Mouse (Mus musculus): ENCODE measurements around the gene Ckmt1. TPM values are rescaled to one million over a fixed set of nuclear protein-coding genes. Genes with fewer than 3 reads are reported as not detected.
A peak's percentile ranks its signal among the peaks of the same experiment; 100 is the strongest.
"Not testable (repeated sequence)": the region's sequence is repeated elsewhere in the genome, so short reads cannot be mapped to it uniquely, and the experiment has no call there.

Gene Ckmt1
- polyA plus RNA-seq, 1 experiment from 2014 or later, result 60.8 TPM

GRCm38 (mm10) chr2:121359461-121359860 lies 1.9 kb downstream of the Ckmt1 start:
- H3K36me3 ChIP-seq, result no peaks in the 10 kb centered on the region
- H3K27ac ChIP-seq (replicated peaks), result no peak overlapping the region
- H3K4me1 ChIP-seq (replicated peaks), result peaks cover 23% of the 10 kb centered on the region
- 55% methylated on average over 4 of the region's 4 CpGs for WGBS
- peaks cover 54% of the 10 kb centered on the region for H3K27me3 ChIP-seq
- no peak for ATAC-seq (ENCODE audit: low read depth)
- peak overlapping the region; percentile 44 for H3K4me3 ChIP-seq
- peak overlapping the region; percentile 53 for H3K4me2 ChIP-seq
- H3K9me3 ChIP-seq, result no peaks in the 10 kb centered on the region
- 0 out of 2 replicates have a peak overlapping the region, but pooled peaks have one; percentile 72 for H3K9ac ChIP-seq

GRCm38 (mm10) chr2:121363656-121364055 lies 6.1 kb downstream of the Ckmt1 start:
- ATAC-seq (ENCODE audit: low read depth), result no peak
- Histone ChIP-seq H3K27me3 (peaks cover 25% of the 10 kb centered on the region), H3K36me3 (no peaks in the 10 kb centered on the region), H3K4me2 (no peak overlapping the region), H3K9ac (no peak overlapping the region), H3K4me1 (replicated peaks) (peaks cover 10% of the 10 kb centered on the region), H3K9me3 (no peaks in the 10 kb centered on the region), H3K4me3 (no peak overlapping the region), H3K27ac (replicated peaks) (no peak overlapping the region)
- 86% methylated on average over 3 of the region's 3 CpGs for whole genome bisulfite sequencing

GRCm38 (mm10) chr2:121368831-121369230 lies 11.3 kb downstream of the Ckmt1 start:
- H3K9me3 ChIP-seq, result no peaks in the 10 kb centered on the region
- WGBS, result 92% methylated on average over 2 of the region's 2 CpGs
- no peak overlapping the region for H3K4me3 ChIP-seq
- no peak overlapping the region for H3K27ac ChIP-seq (replicated peaks)
- H3K4me1 ChIP-seq (replicated peaks), result no peaks in the 10 kb centered on the region
- no peak for ATAC-seq (ENCODE audit: low read depth)
- no peak overlapping the region for H3K4me2 ChIP-seq
- no peaks in the 10 kb centered on the region for H3K27me3 ChIP-seq
- H3K9ac ChIP-seq, result no peak overlapping the region
- no peaks in the 10 kb centered on the region for H3K36me3 ChIP-seq

GRCm38 (mm10) chr2:121370921-121371320 lies 13.4 kb downstream of the Ckmt1 start:
- 90% methylated on average over 5 of the region's 5 CpGs for WGBS
- no peak overlapping the region for H3K4me2 ChIP-seq

GRCm38 (mm10) chr2:121372266-121372665 lies 14.8 kb downstream of the Ckmt1 start:
- Histone ChIP-seq H3K9ac (no peak overlapping the region), H3K4me1 (replicated peaks) (no peaks in the 10 kb centered on the region), H3K27ac (replicated peaks) (no peak overlapping the region), H3K4me2 (no peak overlapping the region), H3K27me3 (no peaks in the 10 kb centered on the region), H3K36me3 (no peaks in the 10 kb centered on the region), H3K9me3 (no peaks in the 10 kb centered on the region), H3K4me3 (no peak overlapping the region)
- 75% methylated on average over 3 of the region's 3 CpGs for whole genome bisulfite sequencing
- ATAC-seq (ENCODE audit: low read depth), result no peak

More at GRCm38 (mm10) chr2:121370921-121371320, 13.4 kb downstream of the Ckmt1 start:
- no peaks in the 10 kb centered on the region for H3K36me3 ChIP-seq
- H3K4me3 ChIP-seq, result no peak overlapping the region
- H3K27ac ChIP-seq (replicated peaks), result no peak overlapping the region
- no peaks in the 10 kb centered on the region for H3K27me3 ChIP-seq
- ATAC-seq (ENCODE audit: low read depth), result no peak
- no peak overlapping the region for H3K9ac ChIP-seq
- no peaks in the 10 kb centered on the region for H3K4me1 ChIP-seq (replicated peaks)
- H3K9me3 ChIP-seq, result no peaks in the 10 kb centered on the region

GRCm38 (mm10) chr2:121374766-121375165 lies 17.3 kb downstream of the Ckmt1 start:
- no peak overlapping the region for H3K9ac ChIP-seq
- no peak overlapping the region for H3K27ac ChIP-seq (replicated peaks)
- H3K36me3 ChIP-seq, result no peaks in the 10 kb centered on the region
- H3K4me3 ChIP-seq, result no peak overlapping the region
- no peaks in the 10 kb centered on the region for H3K9me3 ChIP-seq
- no peaks in the 10 kb centered on the region for H3K27me3 ChIP-seq
- ATAC-seq (ENCODE audit: low read depth), result no peak
- WGBS, result 55% methylated on average over 2 of the region's 2 CpGs
- no peak overlapping the region for H3K4me2 ChIP-seq
- H3K4me1 ChIP-seq (replicated peaks), result no peaks in the 10 kb centered on the region

GRCm38 (mm10) chr2:121386961-121387575 lies 29.6 kb downstream of the Ckmt1 start, which contains the start of gene Strc:
TSS of gene Strc (minus strand) at chr2:121387168.
- not testable (repeated sequence) for H3K27me3 ChIP-seq; H3K9ac ChIP-seq; H3K4me3 ChIP-seq; H3K9me3 ChIP-seq; H3K27ac ChIP-seq (replicated peaks); H3K36me3 ChIP-seq; H3K4me2 ChIP-seq; ATAC-seq (ENCODE audit: low read depth); H3K4me1 ChIP-seq (replicated peaks)
- WGBS, result 95% methylated on average over 15 of the region's 17 CpGs

GRCm38 (mm10) chr2:121396624-121397023 lies 39.1 kb downstream of the Ckmt1 start:
- no peak for ATAC-seq (ENCODE audit: low read depth)
- no peaks in the 10 kb centered on the region for H3K27me3 ChIP-seq

GRCm38 (mm10) chr2:121403296-121403695 lies 45.8 kb downstream of the Ckmt1 start:
- H3K27ac ChIP-seq (replicated peaks), result no peak overlapping the region
- H3K4me2 ChIP-seq, result no peak overlapping the region
- H3K4me3 ChIP-seq, result no peak overlapping the region
- no peaks in the 10 kb centered on the region for H3K36me3 ChIP-seq
- H3K27me3 ChIP-seq, result no peaks in the 10 kb centered on the region
- no peaks in the 10 kb centered on the region for H3K9me3 ChIP-seq
- no peaks in the 10 kb centered on the region for H3K4me1 ChIP-seq (replicated peaks)
- no peak overlapping the region for H3K9ac ChIP-seq
- no peak for ATAC-seq (ENCODE audit: low read depth)

More at GRCm38 (mm10) chr2:121396624-121397023, 39.1 kb downstream of the Ckmt1 start:
- Histone ChIP-seq H3K4me3 (no peak overlapping the region), H3K9ac (no peak overlapping the region), H3K4me2 (no peak overlapping the region), H3K9me3 (no peaks in the 10 kb centered on the region), H3K4me1 (replicated peaks) (no peaks in the 10 kb centered on the region), H3K36me3 (peaks cover 4% of the 10 kb centered on the region; the same call in 1 of the 2 replicates), H3K27ac (replicated peaks) (no peak overlapping the region)
- 11% methylated on average over 8 of the region's 8 CpGs for WGBS

- no peak overlapping the region for H3K9ac ChIP-seq
- 34% methylated on average over 4 of the region's 4 CpGs for WGBS
- no peaks in the 10 kb centered on the region for H3K9me3 ChIP-seq
Measured at GRCm38 (mm10) chr2:121408160-121408559, 50.6 kb downstream of the Ckmt1 start.

GRCm38 (mm10) chr2:121412843-121413386 lies 55.4 kb downstream of the Ckmt1 start:
- Histone ChIP-seq H3K27me3 (no peaks in the 10 kb centered on the region), H3K4me2 (peak overlapping the region; percentile 79), H3K9ac (peak overlapping the region; percentile 97), H3K36me3 (peaks cover 11% of the 10 kb centered on the region), H3K4me1 (replicated peaks) (peaks cover 49% of the 10 kb centered on the region), H3K27ac (replicated peaks) (peak overlapping the region; percentile 98), H3K9me3 (no peaks in the 10 kb centered on the region), H3K4me3 (peak overlapping the region; percentile 99)
- whole genome bisulfite sequencing, result 8% methylated on average over 4 of the region's 4 CpGs
- ATAC-seq (ENCODE audit: low read depth), result no peak

More at GRCm38 (mm10) chr2:121408160-121408559, 50.6 kb downstream of the Ckmt1 start:
- peaks cover 13% of the 10 kb centered on the region for H3K4me1 ChIP-seq (replicated peaks)
- no peak overlapping the region for H3K27ac ChIP-seq (replicated peaks)
- no peak for ATAC-seq (ENCODE audit: low read depth)
- no peak overlapping the region for H3K4me3 ChIP-seq
- H3K36me3 ChIP-seq, result no peaks in the 10 kb centered on the region
- no peak overlapping the region for H3K4me2 ChIP-seq
- H3K27me3 ChIP-seq, result no peaks in the 10 kb centered on the region
